Mouse (Mus musculus): ENCODE results near the gene Bbc3.

Bbc3 gene

DNA sequence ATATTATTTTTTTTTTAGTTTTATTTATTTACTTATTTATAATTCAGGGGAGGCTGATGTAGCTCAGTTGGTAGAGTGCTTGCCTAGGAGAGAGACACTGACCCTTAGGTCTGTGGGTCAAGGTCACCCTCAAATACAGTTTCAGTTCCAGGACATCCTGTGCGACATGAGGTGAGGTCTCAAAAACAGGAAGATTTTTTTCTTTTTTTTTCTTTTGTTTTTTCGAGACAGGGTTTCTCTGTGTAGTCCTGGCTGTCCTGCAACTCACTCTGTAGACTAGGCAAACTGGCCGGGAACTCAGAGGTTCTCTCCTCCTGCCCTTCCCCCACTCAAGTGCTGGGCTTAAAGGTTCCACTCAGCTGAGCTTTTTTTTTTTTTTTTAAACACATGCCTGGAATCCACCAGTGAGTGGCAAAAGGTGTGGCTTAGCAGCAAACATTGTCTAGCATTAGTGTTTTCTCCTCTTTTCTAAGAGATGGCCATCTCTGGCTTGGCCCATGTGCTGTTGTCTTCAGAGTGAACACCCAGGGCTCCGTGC lies 7.1 kb downstream of the Bbc3 start:
- no peak for DNase-seq (ENCODE audit: low read depth)

DNA sequence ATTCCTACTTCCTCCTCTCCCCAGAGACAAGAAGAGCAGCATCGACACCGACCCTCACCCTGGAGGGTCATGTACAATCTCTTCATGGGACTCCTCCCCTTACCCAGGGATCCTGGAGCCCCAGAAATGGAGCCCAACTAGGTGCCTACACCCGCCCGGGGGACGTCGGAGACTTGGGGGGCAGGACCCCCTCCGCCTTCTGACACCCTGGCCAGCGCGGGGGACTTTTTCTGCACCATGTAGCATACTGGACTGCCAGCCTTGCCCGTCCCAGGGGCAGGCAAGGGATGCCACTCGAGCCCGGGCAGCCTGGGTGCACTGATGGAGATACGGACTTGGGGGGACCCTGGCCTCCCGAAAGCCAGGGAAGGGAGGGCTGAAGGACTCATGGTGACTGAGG lies 8.9 kb downstream of the Bbc3 start:
- DNase-seq (ENCODE audit: low read depth) = no peak

DNA sequence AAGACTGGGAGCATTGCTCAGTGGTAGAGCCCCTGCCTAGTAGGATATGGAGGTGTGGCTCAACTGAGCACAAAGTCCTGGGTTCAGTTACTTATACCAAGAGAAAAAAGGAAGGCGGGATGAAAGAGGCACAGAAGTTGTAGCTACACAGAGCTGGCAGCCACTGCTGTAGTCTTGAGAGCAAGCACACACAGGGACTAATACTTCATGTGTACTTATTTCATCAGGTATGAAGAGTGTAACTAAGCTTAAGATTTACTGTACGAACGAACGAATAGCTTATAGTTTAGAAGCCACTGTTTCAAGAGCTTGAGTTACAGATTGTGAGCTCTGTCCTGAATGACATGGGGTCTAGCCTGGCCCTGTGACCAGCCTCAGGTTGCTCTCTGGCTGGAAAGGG lies 11.0 kb downstream of the Bbc3 start:
- DNase-seq (ENCODE audit: low read depth) = no peak

DNA sequence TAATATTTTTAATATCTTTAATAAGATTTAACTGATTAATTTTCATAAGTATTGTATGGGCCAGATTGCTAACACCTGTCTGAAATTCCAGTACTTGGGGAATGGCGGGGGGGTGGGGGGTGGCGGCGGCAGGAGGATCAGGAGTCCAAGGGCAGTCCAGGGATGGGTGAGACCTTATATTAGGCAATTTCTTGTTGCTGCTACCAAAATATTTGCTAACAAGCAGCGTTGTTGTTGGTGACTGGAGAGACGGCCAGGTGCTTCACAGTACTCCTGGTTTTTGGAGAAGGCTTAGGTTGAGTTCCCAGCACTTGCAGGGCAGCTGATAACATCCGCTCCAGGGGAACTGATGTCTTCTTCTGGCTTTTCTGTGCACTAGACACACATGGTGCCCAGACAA lies 12.3 kb downstream of the Bbc3 start:
- DNase-seq (ENCODE audit: low read depth) = no peak

DNA sequence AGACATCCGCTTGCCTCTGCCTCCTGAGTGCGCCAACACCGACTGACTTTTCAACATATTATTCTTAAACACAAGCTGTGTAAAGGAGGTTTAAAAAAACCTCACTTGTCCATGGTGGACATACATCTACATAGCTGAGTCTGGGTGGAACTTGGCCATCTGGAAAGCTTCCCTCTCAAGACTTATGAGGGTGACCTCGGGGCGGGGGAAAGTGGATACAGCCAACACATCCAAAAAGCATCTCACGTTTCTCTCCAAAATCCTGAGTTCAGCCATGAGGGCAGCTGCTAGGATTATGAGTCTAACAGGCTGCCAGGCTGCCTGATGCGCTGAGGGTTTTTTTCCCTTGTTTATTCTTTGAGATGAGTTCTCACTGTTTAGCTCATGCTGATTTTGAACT lies 16.5 kb downstream of the Bbc3 start:
- peak; percentile 94 for DNase-seq (ENCODE audit: low read depth)

DNA sequence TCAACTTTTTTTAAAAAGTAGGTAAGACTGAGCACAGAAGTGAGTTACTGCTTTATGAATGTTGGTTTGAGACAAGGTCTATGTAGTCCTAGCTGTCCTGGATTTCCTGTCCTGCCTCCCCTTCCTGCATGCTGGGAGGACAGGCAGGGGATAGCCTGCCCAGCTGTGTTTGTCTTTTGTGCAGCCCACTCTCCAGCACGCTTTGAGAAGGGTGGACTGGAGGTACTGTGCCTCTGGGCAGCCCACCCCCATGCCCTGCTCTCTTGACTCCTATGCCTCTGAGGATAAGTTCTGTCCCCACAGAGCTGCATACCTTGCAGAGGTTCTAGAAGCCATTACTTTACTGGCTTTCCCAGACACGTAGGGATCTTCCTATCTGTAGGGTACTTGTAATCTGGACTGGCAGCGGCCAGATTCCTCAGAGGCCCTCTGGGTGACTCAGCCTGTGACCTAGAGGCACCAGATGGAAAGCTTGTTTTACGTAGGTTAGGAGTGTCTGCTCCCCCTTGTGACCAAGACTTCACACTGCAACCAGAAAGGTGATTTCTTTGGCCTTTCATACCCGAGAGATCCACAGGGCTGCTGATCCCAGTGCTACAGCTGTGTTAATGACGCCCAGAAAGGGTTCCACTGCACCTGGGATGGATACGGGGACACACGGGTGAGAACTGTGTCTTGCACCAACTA lies 17.9 kb downstream of the Bbc3 start:
- peak; percentile 92 for DNase-seq (ENCODE audit: low read depth)

DNA sequence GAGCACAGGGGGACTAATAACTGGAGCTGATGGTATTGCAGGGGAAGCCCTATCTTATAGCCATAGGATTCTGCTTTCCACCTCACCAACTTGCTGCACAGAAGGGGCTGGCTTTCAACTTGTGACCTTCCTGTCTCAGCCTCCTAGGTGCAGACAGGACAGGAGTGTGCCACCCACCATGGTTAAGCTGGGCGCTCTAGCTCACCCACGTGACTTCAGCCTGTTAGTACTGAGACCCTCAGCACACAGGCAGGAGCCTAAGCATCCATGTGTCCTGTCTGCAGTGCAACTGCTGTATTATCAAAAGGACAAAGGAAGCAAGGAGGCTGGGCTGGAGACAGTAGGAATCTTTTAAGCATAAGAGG lies 18.4 kb downstream of the Bbc3 start:
- DNase-seq (ENCODE audit: low read depth) = no peak

DNA sequence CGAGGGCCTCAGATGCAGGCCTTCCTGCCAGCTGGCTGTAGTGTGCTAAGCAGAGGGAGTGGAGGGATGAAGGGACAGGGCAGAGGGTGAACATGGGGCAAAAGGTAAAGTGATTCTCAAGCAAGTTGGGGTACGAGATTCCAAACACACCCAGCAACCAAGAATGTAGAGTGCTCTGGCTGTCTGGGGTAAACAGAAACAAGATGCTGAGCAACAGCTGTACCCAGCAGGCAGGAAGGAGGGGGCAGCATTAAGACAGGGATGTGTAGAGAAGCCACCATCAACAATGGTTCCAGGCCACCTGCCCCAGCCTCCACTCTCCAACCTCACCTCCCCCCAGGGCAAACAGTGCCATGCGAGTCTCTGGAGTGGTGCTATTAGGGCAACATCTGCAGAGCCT lies 21.0 kb downstream of the Bbc3 start:
- no peak for DNase-seq (ENCODE audit: low read depth)

DNA sequence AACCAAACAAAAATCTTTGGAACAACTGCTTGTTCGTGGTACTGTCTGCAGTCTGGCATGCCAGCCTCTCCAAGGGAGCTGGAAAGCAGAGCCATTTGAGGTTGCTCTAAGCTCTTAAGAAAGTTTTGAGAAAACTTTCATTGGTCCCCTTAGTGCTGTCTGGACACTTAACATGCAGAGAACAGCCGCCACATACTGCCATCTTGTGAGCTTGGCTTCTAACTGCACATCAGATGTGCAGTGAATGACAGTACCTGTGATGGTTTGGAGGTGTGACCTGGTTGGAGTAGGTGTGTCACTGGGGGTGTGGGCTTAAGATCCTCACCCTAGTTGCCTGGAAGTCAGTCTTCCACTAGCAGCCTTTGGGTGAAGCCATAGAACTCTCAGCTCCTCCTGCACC lies 29.5 kb downstream of the Bbc3 start:
- peak; percentile 35 for DNase-seq (ENCODE audit: low read depth)

DNA sequence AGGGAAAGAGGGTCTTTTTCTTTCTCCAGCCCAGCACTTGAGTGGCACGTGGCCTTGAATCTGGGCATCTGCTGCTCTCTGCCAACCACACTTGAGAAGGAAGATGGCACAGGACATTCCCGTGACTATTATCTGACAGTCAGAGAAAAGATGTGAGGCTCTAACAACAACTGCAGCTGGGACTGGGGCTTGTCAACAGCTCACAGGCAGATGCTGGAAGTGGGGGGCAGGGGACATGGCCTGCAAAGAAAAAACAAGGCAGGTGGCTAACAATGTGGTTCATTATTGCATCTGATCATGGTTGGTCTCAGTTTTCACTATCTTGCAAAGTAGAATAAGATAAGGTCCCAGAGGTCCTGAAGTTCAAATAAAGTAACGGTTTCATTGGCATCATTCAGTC lies 36.4 kb downstream of the Bbc3 start:
- no peak for DNase-seq (ENCODE audit: low read depth)

DNA sequence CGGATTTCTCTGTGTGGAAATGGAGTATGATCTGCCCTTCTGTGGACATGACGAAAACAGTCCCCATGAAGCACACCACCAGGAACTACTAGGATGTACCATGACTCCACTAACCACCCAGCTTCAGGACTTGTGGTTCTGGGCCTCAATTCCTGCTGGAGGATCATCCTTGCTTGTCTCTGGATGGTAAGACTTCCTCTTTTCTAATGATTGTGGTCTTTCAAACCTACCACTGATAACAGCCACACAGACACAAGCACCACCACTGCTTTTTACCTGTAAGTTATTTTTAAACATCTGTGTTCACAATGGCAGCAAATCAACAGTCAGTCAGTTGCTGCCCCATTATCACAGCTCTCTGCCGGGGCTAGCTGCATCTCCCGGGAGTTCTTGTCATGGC lies 37.1 kb downstream of the Bbc3 start:
- no peak for DNase-seq (ENCODE audit: low read depth)

DNA sequence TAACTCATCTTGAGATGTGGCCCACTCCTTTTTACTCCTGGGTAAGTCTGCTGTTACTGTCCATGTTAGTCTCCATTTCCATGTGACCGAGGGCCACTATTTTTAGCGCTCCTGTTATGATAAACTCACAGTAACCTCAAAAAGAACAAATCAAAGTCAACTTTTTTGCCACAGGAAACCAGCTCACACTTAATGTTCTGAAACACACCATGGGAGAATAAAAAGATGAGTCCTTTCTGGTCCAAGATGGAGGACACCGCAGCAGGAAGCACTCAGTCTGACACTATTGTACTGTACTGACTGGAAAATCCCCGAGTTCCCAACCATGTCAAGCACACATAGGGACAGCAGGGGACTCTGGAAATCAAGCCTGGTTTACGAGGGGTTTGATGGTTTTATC lies 41.8 kb downstream of the Bbc3 start:
- no peak for DNase-seq (ENCODE audit: low read depth)

DNA sequence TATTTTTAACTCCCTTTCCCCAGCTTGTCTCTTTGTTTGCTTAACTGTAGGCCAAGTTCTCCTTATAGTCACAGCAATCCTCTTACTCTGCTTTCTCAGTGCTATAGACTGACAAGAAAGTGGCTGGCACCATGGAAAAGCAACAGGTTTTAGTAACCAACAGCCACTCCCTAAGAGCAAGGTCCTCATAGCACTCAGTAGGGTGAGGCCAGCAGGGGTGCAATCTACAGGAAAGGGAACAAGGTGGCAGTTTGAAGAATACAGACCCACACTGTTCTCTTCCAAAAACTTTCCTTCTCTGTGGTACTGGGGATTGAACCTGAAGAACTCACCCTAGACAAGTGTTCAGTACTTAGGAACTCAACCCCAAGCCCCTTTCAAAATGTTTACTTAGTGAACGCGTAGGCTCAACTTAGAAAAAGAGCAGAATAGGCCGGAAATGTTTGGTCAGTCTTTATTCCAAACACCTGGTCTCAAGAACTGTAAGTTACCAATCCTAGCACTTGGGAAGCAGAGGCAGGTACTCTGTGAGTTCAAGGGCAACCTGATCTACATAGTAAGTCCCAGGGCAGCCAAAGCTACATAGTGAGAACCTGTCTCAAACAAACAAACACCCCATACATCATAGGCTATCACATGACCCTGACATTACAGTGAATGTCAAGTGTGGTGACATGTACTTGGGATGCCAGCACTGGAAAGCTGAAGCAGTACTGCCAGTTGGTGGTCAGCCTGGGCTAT lies 47.8 kb downstream of the Bbc3 start:
- no peak for DNase-seq (ENCODE audit: low read depth)

DNA sequence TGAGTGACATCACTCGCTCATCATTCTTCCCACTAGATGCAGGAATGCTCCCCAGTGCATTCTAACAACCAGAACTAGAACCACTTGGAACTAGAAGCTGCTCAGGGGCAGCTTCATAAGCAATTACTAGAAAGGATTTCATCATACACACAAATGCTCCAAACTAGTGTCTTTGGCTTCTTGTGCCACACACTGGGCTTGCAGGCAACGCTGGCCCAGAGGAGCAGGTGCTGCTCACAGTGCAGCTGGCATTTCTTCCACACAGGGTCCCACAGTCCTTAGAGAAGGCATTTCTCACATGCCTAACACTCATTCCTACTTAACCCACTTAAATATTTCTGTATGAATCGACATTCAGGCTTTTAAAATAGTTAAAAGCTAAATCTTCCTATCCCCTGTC lies 49.4 kb downstream of the Bbc3 start:
- no peak for DNase-seq (ENCODE audit: low read depth)

DNA sequence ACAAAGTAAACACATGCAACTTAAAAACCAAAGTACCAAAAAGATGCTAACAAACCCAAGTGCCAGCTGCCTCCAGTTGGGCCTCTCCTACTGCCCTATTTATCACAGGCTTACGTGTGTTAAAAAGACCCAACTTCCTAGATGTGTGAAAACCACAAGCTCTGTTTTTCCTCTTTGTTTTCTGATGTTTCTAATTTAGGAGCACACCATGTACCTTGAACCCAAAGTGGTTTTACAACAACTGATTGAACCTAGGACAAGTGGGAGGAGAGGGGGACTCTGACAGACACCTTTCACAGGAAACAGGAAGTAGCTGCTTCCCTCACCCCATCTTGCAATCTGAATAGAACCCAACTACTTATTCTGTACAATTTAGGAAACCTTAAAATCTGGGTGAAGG lies 56.1 kb downstream of the Bbc3 start:
- no peak for DNase-seq (ENCODE audit: low read depth)

DNA sequence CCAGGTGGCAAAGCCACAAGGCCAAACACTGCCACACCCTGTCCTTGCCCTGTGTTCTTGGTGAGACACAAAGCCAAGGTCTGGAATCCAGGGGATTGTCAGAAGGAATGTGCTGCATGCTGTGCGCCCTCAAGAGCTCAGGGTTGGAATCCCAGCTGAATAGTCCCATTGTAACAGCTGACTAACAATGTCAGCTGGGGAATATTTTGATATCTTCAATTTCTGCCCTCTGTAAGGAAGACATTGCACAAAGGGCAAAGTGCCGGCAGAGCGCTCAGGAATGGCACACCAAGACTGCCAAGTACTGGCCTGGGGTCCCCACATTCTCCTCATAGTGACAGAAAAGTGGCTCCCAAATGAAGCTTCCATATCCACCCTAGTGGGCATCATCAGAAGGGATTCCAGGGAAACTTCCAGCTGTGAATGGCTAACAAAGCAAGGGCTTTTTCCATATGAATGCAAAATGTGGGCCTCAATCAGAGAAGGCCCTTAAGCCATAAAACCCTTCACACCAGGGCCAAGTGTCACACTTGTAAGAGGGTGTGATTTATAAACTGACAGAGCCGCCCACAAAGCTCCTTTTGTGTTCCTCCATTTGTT lies 56.8 kb downstream of the Bbc3 start:
- no peak for DNase-seq (ENCODE audit: low read depth)

DNA sequence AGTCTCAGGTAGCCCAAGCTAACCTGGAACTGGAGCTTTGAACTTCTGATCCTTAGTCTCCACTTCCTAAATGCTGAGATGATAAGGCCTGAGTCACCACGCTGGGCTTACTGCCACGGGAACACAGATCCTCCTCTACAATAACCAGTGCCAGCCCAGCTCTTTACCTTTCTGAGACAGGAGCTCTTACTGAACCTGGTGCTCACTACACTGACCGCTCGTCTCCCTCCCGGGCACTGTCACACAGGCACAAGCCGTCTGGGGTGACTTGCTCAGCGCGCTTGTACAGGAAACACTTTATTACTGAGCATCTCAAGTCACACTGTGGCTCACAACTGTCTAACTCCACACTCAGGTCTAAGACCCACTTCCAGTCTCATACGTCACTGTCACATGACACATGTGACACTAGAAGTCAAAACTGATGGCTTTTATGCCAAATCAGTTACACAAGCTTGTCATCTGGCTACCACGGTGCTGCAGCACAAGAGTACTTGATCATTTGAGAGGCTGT lies 58.0 kb downstream of the Bbc3 start:
- peak; percentile 62 for DNase-seq (ENCODE audit: low read depth)

DNA sequence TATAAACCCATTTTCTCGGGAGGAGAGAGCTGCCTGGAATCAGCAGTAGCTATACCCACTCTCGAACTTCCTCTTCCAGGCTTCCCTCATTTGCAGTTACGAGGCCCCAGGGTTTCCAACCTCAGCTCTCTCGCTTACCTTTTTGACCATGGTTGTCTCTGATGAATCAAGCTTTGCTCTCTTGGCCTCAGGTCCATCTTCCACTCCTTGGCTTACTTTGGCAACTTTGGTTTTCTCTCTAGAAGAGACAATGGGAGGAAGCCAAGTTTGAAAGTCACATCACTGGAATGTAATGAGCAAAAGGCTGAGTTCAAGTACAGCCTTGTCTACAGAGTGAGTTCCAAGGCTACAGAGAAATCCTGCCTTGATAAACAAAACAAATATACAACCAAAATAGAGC lies 58.5 kb downstream of the Bbc3 start:
- DNase-seq (ENCODE audit: low read depth) = peak; percentile 26
